Mouse (Mus musculus) neural tube, embryonic 14.5 days (tissue): ENCODE results near the gene Tspan5. TPM values are rescaled to one million over a fixed set of nuclear protein-coding genes. Genes with fewer than 3 reads are reported as not detected.

Experiments used
- ATAC-seq: fragments of 200-750 bp; cut with Nextera tagmentation; 2 replicates; pipeline ENCODE4 v1.8.0; 2017; ENCODE audit warnings: low read depth, mild to moderate bottlenecking, moderate TSS enrichment, moderate library complexity
- H3K27ac ChIP-seq: fragments of 300-500 bp; sonication (generic); 2 replicates; pipeline ENCODE4 v1.5.1; 2014; ENCODE audit warnings: low read depth, mild to moderate bottlenecking, control low read depth, low read length, moderate library complexity, mixed read lengths
- H3K27me3 ChIP-seq: fragments of 300-500 bp; sonication (generic); 2 replicates; pipeline ENCODE4 v1.6.1; 2014; ENCODE audit warnings: low read length; ENCODE audit not compliant: control insufficient read depth, insufficient read depth
- H3K36me3 ChIP-seq: fragments of 300-500 bp; sonication (generic); 2 replicates; pipeline ENCODE4 v1.6.1; 2014; ENCODE audit warnings: low read length, mixed read lengths; ENCODE audit not compliant: control insufficient read depth, insufficient read depth
- H3K4me1 ChIP-seq: fragments of 300-500 bp; sonication (generic); 2 replicates; pipeline ENCODE4 v1.6.1; 2014; ENCODE audit warnings: low read length; ENCODE audit not compliant: control insufficient read depth, insufficient read depth
- H3K4me2 ChIP-seq: fragments of 300-500 bp; sonication (generic); 2 replicates; pipeline ENCODE4 v1.6.1; 2014; ENCODE audit warnings: mild to moderate bottlenecking, low read depth, low read length, control low read depth
- H3K4me3 ChIP-seq: fragments of 300-500 bp; sonication (generic); 2 replicates; pipeline ENCODE4 v1.5.1; 2014; ENCODE audit warnings: low read depth, low read length, control low read depth, mixed read lengths
- H3K9ac ChIP-seq: fragments of 300-500 bp; sonication (generic); replicated peaks from 2 replicates; pipeline ENCODE4 v1.6.1; 2014; ENCODE audit warnings: low read depth, mild to moderate bottlenecking, control low read depth, low read length, mixed read lengths
- H3K9me3 ChIP-seq: fragments of 300-500 bp; sonication (generic); 2 replicates; pipeline ENCODE4 v1.6.1; 2016; ENCODE audit warnings: low read length; ENCODE audit not compliant: control insufficient read depth
- WGBS: fragments of 180-500 bp; shearing (Covaris S2); extraction: QIAGEN DNeasy Blood & Tissue Kit; methylation state at CpG from one replicate; pipeline ENCODE4 v1.1.7; 2014; 5-methylcytosine and 5-hydroxymethylcytosine counted together
- polyA plus RNA-seq: library from polyadenylated mRNA; unstranded; fragments of >200 nt; fragmentation: Nextera tagmentation; extraction: Ambion mirVana; gene quantifications from 2 replicates; pipeline ENCODE4 v1.2.1, GENCODE M21; 2014

The Tspan5 gene
- polyA plus RNA-seq, 1 experiment from 2014 or later: 115 TPM

DNA sequence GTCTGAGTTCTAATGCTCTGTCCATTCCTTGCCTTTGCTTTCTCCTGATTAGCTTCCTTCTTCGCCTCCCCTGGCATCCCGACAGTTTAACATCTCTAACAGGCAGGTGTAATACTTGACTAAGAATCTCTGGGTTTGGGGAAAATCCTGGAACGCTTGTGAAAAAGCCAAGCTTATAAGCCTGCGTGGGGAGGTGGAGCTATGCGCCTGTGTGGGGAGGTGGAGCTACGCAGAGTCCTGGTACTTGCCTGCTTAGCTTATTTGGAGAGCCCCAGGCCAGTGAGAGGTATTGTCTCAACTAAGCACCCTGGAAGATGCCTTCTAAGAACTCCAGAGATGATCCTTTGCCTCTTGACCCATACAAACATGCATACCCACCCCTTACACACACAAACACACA is 95.7 kb downstream of the Tspan5 start:
- Histone ChIP-seq H3K9ac (no peak overlapping the region), H3K27ac (no peak overlapping the region), H3K9me3 (no peaks in the 10 kb centered on the region), H3K27me3 (no peaks in the 10 kb centered on the region), H3K4me2 (no peak overlapping the region), H3K36me3 (no peaks in the 10 kb centered on the region), H3K4me3 (no peak overlapping the region), H3K4me1 (peaks cover 23% of the 10 kb centered on the region)
- 88% methylated on average over 6 of the region's 6 CpGs for WGBS
- peak; percentile 13; the same call in 1 of the 2 replicates for ATAC-seq

DNA sequence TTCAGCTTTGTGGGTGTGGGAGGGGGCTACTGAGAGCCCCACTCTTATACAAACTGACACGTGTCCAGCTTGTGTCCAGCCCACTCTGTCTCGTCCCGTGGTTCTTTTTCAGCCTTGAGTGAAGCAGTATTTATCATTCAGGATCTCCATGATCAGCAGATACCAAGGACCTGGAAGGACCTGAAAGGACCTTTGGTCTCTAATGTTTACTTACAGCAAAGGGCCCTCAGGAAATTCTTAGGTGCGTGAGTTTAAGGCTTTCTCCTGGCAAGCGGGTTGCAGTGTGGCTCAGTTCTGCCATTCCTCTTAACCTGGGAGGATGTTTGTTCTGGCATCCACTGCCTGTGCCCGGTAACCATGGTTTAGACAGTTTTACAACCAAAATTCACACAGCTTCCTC is 97.7 kb downstream of the Tspan5 start:
- H3K27me3 ChIP-seq: no peaks in the 10 kb centered on the region
- H3K36me3 ChIP-seq: no peaks in the 10 kb centered on the region
- H3K4me3 ChIP-seq: no peak overlapping the region
- H3K27ac ChIP-seq: no peak overlapping the region
- ATAC-seq: no peak
- H3K9me3 ChIP-seq: no peaks in the 10 kb centered on the region
- H3K9ac ChIP-seq: no peak overlapping the region
- no peak overlapping the region for H3K4me2 ChIP-seq
- 80% methylated on average over 6 of the region's 6 CpGs for WGBS
- peaks cover 18% of the 10 kb centered on the region for H3K4me1 ChIP-seq

DNA sequence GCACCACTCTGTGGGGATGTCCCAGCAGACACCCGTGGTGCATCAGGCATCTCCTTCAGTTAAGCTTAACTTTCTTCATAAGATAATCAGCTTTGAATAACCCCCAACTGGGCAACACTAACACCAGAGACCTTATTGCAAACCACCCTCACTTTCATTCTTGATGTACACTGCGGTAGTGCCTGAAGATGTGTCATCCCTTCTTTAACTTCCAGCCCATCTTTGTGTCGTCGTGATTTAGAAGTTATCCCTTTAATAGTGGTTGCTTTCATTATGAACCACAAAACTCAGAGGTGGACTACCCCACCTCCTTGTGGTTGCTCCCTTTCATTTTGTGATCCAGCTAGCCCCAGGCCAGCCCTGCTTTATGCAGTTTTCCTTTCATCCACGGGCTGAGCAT is 99.3 kb downstream of the Tspan5 start:
- H3K27ac ChIP-seq: no peak overlapping the region
- 68% methylated on average over 5 of the region's 5 CpGs for WGBS

DNA sequence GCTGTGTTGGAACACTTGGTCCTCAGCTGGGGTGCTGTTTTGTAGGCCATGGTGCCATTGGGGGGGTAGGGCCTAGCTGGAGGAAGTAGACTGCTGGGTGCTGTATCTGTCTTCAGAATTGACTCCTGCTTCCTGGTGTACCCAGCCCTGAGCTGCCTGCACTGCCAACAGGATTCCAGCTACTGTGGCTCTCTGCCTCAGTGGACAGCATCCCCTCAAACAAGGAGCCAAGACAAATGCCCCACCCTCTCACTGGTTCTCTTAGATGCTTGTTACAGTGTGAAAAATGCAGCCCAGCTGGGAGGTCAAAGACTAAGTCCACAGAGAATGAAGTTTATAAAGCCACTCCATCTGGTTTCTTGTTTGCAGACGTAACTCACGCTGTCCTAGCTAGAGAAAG is 101.2 kb downstream of the Tspan5 start:
- Histone ChIP-seq H3K4me2 (no peak overlapping the region), H3K36me3 (no peaks in the 10 kb centered on the region), H3K9ac (no peak overlapping the region), H3K27me3 (no peaks in the 10 kb centered on the region), H3K27ac (no peak overlapping the region), H3K9me3 (no peaks in the 10 kb centered on the region), H3K4me3 (no peak overlapping the region), H3K4me1 (peaks cover 16% of the 10 kb centered on the region)
- no peak for ATAC-seq
- WGBS: 70% methylated on average over 2 of the region's 2 CpGs

More for the DNA sequence above, 99.3 kb downstream of the Tspan5 start:
- H3K4me2 ChIP-seq: no peak overlapping the region
- H3K9ac ChIP-seq: no peak overlapping the region
- H3K36me3 ChIP-seq: no peaks in the 10 kb centered on the region
- peaks cover 16% of the 10 kb centered on the region for H3K4me1 ChIP-seq
- H3K4me3 ChIP-seq: no peak overlapping the region
- ATAC-seq: no peak
- no peaks in the 10 kb centered on the region for H3K9me3 ChIP-seq
- H3K27me3 ChIP-seq: no peaks in the 10 kb centered on the region

DNA sequence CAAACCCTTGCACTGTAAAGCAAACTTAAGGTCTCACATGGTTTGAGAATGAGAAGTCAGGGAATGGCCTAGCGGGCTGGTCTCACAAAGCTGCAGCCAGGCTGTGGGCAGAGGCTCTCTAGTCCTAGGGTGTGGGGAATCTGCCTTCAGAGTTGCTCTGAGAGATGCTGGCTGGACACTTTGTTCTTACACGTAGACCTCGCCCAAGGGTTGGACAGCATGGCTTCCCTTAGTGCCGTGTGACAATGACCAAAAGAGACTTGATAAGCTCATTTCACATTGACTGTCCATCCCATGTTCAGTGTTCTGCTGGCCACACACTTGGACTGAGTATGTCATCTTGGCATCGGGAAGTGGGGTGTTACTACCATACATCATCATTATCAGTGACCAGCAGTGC is 101.6 kb downstream of the Tspan5 start:
- Histone ChIP-seq H3K4me3 (no peak overlapping the region), H3K9me3 (no peaks in the 10 kb centered on the region), H3K27me3 (no peaks in the 10 kb centered on the region), H3K4me1 (peaks cover 14% of the 10 kb centered on the region), H3K27ac (no peak overlapping the region), H3K36me3 (no peaks in the 10 kb centered on the region), H3K4me2 (no peak overlapping the region), H3K9ac (no peak overlapping the region)
- WGBS: 96% methylated on average over 5 of the region's 5 CpGs
- ATAC-seq: no peak

DNA sequence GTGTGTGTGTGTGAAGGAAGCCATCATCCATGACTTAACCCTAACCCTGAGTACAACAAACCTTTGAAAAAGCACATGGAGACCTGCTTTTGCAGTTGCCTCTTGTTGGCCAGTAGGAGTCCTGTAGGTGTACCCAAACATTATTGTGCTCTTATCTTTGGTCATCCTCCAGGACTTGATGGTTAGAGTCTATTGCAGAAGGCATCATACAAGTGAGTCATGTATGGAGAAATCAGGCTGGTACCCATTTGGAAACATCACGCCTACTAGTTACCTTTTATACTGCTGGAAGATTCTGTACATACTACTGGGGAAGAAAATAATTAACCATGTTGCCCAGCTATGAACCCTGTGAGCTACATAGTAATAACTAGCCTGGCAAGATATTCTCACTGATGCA is 103.8 kb downstream of the Tspan5 start:
- no peaks in the 10 kb centered on the region for H3K9me3 ChIP-seq
- no peaks in the 10 kb centered on the region for H3K36me3 ChIP-seq
- no peak for ATAC-seq
- no peak overlapping the region for H3K9ac ChIP-seq
- no peak overlapping the region for H3K27ac ChIP-seq
- H3K4me1 ChIP-seq: peaks cover 13% of the 10 kb centered on the region; the same call in 1 of the 2 replicates
- no peak overlapping the region for H3K4me3 ChIP-seq
- H3K27me3 ChIP-seq: no peaks in the 10 kb centered on the region
- H3K4me2 ChIP-seq: no peak overlapping the region
- 97% methylated on average over 1 of the region's 1 CpGs for WGBS

DNA sequence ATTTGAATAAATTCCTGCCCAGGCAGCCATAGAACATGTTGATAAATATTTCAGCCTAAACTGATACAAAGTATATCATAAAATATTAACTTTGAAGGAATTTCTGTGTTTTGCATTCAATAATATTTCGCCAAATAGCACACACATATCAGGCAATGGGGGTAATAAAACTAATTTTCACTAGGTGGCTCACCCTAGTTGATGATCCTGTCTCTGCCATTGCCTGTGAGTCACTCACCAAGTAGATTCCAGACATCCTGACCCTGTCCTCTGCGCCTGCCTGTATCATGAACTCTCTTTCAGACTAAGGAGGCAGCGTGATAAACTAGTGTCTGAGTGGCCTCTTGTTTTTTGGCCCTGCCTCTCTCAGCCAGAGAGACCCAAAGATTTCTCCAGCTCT is 105.8 kb downstream of the Tspan5 start:
- no peak for ATAC-seq

DNA sequence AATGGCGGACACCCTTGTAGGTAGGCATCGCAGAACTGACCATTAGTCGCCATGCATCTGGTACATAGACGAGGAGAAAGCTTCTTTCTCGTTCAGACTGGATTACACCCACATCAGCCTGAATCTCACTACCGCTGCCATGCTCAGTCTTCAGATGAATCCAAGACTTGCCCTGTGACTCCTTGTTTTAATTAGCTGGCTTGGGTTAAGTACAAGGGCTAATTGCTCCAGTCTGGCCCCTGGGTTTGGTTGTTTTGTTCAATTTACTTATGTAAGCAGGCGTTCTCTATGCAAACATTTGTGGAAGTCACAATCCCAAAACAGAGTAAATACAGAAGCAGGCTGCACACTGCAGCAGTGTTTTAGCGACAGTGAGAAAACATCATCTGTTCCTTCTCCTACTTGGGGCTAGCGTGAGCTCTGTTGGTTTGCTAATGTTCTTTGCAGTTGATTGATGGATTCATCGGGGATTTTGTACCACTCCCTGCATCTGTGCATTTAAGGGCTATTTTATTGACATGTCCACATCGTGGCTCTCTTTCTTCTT is 107.8 kb downstream of the Tspan5 start:
- Histone ChIP-seq H3K9ac (no peak overlapping the region), H3K27ac (no peak overlapping the region), H3K4me1 (peaks cover 48% of the 10 kb centered on the region), H3K4me2 (no peak overlapping the region), H3K9me3 (no peaks in the 10 kb centered on the region), H3K27me3 (no peaks in the 10 kb centered on the region), H3K4me3 (no peak overlapping the region), H3K36me3 (no peaks in the 10 kb centered on the region)
- 48% methylated on average over 11 of the region's 11 CpGs for WGBS
- no peak; the same call in 1 of the 2 replicates for ATAC-seq

More for the DNA sequence above, 105.8 kb downstream of the Tspan5 start:
- no peaks in the 10 kb centered on the region for H3K27me3 ChIP-seq
- no peak overlapping the region for H3K9ac ChIP-seq
- 90% methylated on average over 3 of the region's 3 CpGs for WGBS
- peaks cover 28% of the 10 kb centered on the region for H3K4me1 ChIP-seq
- H3K4me3 ChIP-seq: no peak overlapping the region
- H3K9me3 ChIP-seq: no peaks in the 10 kb centered on the region
- H3K36me3 ChIP-seq: no peaks in the 10 kb centered on the region
- H3K27ac ChIP-seq: no peak overlapping the region
- no peak overlapping the region for H3K4me2 ChIP-seq

DNA sequence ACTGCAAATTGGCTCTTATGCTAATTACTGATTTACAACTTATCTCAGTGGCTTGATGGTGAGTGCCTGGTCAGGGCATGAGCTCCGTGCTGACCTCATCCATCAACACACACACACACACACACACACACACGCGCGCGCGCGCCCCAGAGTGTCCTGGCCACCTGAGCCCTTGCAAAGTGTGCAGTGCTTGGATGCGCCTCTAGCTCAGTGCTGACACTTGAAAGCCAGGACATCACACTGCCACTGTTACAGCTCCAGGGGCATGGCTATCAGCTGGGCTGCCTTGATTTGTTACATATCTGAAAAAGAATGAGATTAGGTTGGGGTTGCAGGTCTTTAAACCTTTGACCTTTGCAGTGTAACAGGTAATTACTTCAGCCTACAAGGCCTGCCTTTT is 109.9 kb downstream of the Tspan5 start:
- peaks cover 67% of the 10 kb centered on the region for H3K4me1 ChIP-seq
- WGBS: 28% methylated on average over 8 of the region's 8 CpGs
- no peak overlapping the region for H3K9ac ChIP-seq
- peak; percentile 57 for ATAC-seq
- H3K27ac ChIP-seq: peak overlapping the region; percentile 34; the same call in 1 of the 2 replicates
- H3K9me3 ChIP-seq: no peaks in the 10 kb centered on the region
- no peaks in the 10 kb centered on the region for H3K27me3 ChIP-seq
- H3K4me2 ChIP-seq: no peak overlapping the region
- H3K4me3 ChIP-seq: no peak overlapping the region
- H3K36me3 ChIP-seq: no peaks in the 10 kb centered on the region
